20 mouse cellular contexts compared by ENCODE assay signal in the genomic region with DNA sequence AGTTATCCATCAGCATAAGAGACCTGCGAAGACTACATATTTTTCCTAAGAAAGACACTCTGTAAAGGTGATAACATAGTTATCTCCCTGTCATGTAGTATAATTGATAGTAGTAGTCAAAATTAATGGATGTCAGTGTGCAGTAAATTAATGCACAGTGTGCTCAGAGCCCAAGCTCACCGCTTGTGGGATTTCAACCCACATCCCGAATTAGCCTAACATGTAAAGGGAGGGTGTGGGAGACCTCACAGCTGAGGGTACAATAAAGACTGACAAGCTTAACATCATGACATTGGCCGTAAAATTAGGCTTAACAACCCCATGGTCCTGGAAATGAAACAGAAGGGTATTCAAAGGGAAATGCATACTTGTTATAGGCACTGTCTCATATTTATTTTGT.
"Had no signal": no experiment of that assay in that cellular context is flagged by ENCODE, and none has a peak within 500 bp of the region (broad histone marks: within the 10 kb centered on the region; RNA-seq: fewer than 3 reads in every experiment).

No protein-coding gene starts in this region.

- H3K4me2 ChIP-seq: limb, embryonic 13.5 days; liver, embryonic 12.5 days; liver, embryonic 15.5 days; lung, embryonic 15.5 days had no signal

- H3K9ac ChIP-seq: limb, embryonic 13.5 days; liver, embryonic 12.5 days; liver, embryonic 15.5 days; lung, embryonic 15.5 days had no signal

- H3K4me1 ChIP-seq: limb, embryonic 13.5 days; liver, embryonic 12.5 days; liver, embryonic 15.5 days; lung, embryonic 15.5 days; megakaryocyte, embryonic 14.5 days had no signal

- H3K4me3 ChIP-seq: limb, embryonic 10.5 days; limb, embryonic 13.5 days; liver, embryonic 12.5 days; liver, embryonic 15.5 days; lung, embryonic 15.5 days; megakaryocyte, embryonic 14.5 days had no signal

- H3K27me3 ChIP-seq: limb, embryonic 13.5 days; liver, embryonic 12.5 days; liver, embryonic 15.5 days; lung, embryonic 15.5 days; megakaryocyte, embryonic 14.5 days had no signal

- H3K36me3 ChIP-seq: limb, embryonic 10.5 days; limb, embryonic 13.5 days; liver, embryonic 12.5 days; liver, embryonic 15.5 days; lung, embryonic 15.5 days had no signal

- ATAC-seq: intestine, embryonic 16.5 days; liver, embryonic 12.5 days had no signal

- H3K27ac ChIP-seq: limb, embryonic 10.5 days; limb, embryonic 13.5 days; liver, embryonic 12.5 days; liver, embryonic 15.5 days; lung, embryonic 15.5 days; stomach, postnatal 0 days had no signal

- DNase-seq: kidney, adult 18-20 months; kidney, adult 9 months; kidney, postnatal 14 days; kidney, postnatal 4 days; liver; lung, adult 18-20 months; lung, postnatal 10 days; lung, postnatal 36 days; retina, postnatal 1 day; thymus, adult 2 months; thymus, postnatal 14 days; thymus, postnatal 4 days had no signal

- H3K9me3 ChIP-seq: limb, embryonic 10.5 days; limb, embryonic 13.5 days; liver, embryonic 12.5 days; liver, embryonic 15.5 days; lung, embryonic 15.5 days; megakaryocyte, embryonic 14.5 days had no signal
